Mouse (Mus musculus) lung, postnatal 36 days (tissue): ENCODE measurements around the gene Klhl10.

Experiments
- DNase-seq: peaks from one replicate; pipeline ENCODE4 v3.0.0; 2022; ENCODE audit warnings: mixed read lengths

Gene Klhl10

GRCm38 (mm10) chr11:100441797-100442196 lies at the start of gene Klhl10, which contains the start of gene Nt5c3b:
Klhl10 (plus strand) TSS chr11:100441917.
Nt5c3b (minus strand) TSS chr11:100441808.
- no peak for DNase-seq

DNA sequence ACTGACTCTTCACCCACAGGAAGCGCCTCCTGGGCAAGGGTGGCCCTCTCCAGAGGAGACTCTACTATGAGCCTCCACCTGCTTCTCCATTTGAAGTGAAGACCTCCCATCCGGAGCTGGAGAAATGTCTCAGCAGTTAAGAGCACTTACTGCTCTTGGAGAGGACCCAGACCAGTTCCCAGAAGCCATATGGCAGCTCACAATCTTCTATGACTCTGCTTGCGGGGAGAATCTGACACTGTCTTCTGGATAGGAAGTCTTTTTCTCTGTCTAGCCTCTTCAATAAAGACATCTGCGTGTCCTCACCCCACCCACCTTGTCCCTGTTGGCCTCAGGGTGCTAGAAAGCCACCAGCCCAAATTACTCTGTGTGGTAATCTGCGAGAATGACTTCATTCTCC lies 48.8 kb upstream of the Klhl10 start:
- DNase-seq, result no peak

DNA sequence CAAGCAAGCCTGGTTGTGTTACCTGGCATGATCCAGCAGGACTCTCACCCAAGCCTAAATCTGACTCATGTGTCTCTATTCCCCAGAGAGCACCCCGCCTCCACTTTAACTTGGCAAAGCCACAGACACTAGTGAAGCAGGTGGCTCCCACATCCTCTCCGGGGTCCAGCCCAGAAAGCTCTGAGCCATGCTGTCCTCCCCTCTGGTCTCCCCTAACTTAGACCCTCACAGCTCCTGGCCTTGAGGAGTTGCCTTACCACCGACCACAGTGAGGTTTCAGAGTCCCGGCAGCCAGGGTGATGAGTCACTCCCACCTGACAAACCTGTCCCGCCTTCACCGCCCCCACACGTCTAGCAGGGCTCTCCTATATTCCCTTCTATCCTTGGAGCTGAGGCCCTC lies 48.0 kb upstream of the Klhl10 start:
- no peak for DNase-seq

DNA sequence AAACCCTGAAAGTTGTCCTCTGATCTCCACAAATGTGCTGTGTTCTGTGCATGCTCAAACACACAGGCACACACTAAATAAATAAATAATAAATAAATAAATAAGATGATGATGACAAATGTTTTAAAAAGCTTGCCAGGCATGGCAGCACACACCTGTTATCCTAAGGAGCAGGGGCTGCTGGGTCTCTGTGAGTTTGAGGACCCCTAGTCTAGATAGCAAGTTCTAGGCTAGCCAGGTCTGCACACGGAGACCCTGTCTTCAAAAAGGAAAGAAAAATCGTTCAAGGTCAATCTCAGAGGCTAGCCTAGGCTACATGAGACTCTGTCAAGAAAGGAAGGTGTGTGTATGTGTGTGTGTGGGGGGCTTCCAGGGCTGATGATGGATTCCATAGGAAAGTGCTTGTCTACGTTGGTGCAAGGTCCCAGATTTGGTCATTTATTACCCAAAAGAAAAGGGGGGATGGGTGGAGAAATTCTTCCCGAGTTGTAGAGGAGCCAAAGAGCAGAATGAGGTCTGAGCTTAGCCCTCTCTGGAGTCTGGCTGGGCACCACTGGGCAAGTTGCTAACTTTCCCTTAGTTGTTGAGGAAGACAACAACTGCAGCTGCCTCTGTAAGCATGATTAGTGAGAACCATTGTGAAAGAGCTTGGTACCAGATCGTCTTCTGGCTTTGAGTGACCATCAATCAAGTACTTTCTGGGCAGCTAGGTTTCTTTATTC lies 47.2 kb upstream of the Klhl10 start:
- no peak for DNase-seq

- DNase-seq, result peak; percentile 88
Observed at GRCm38 (mm10) chr11:100395200-100395599, 46.5 kb upstream of the Klhl10 start.

- DNase-seq, result peak; percentile 70
Observed at GRCm38 (mm10) chr11:100395861-100396631, 45.7 kb upstream of the Klhl10 start.

DNA sequence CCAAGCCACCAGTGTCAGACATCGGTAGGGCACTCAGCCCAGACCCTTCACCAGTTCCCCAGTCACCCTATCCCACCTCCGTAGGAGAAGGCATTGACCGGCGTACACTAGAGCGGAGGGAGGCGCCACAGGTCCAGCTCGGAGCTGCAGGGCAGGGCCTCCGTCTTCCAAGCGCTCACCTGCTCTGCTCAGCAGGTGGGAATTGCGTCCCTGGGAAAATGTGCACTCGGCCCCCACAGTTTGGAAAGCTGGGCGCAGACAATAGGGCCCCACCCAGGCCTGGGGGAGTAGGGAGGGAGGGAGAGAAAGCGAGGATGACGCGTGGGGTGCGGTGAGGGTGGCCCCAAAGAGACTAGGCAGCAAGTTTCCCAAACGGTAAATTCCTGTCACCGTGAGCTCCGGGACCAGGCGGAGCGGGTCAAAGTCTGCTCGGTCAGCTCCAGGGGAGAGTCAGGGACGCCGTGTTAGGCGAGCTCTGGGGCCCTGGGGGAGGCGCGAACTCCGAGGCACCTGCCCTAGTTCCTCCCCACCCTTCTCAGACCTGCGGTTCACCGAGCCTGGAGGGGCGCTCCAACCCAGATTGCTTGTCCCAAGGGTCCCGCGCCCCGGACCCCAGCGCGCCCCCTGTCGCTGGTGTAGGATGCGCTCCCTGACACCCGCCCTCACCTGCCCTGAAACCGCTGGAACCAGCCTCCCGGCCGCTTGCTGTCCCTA lies 44.7 kb upstream of the Klhl10 start:
- peak; percentile 67 for DNase-seq

- DNase-seq, result peak; percentile 100
Observed at GRCm38 (mm10) chr11:100397600-100398389, 43.9 kb upstream of the Klhl10 start, which contains the start of gene Jup. Jup (minus strand) TSS chr11:100397763.

- DNase-seq, result no peak
Observed at GRCm38 (mm10) chr11:100398517-100398916, 43.2 kb upstream of the Klhl10 start.

GRCm38 (mm10) chr11:100399320-100399719 lies 42.4 kb upstream of the Klhl10 start:
- peak; percentile 84 for DNase-seq

- no peak for DNase-seq
Observed at GRCm38 (mm10) chr11:100399727-100400538, 41.8 kb upstream of the Klhl10 start.

DNA sequence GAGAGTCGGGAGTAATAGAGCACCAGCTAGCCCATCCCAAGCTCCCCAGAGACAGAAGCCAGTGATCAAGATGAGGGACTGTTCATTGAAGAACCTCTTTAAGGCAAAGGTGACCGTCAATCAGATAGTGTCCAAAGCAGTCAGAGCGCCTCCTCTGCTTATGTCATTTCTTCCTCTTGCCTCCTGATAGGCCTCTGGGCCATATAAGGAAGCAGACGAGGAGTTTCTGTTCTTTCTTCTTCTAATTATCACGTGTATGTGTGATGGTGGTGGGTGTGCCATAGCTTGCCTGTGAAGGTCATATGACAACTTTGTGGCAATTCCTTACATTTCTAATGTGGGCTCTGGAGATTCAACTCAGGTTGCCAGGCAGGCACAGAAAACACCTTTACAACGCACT lies 40.9 kb upstream of the Klhl10 start:
- DNase-seq, result no peak

DNA sequence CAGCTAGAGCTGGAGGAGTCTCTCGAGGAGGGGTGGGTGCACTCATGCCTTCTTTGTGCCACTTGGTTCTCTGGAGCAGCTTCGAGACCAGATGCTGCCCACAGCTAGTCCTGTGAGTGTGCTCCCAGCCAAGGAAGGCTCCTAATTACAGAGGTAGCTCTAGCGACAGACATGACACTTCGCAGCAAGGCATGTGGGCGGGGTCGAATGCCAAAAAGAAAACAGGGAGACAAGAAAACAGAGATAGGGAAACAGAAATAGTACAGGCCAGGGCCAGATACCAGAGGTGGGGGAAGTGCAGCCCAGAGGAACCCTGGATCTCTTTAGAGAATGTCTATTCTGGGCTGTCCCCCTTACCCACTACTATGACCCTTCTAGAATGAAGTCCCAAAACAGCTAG lies 39.5 kb upstream of the Klhl10 start:
- no peak for DNase-seq

DNA sequence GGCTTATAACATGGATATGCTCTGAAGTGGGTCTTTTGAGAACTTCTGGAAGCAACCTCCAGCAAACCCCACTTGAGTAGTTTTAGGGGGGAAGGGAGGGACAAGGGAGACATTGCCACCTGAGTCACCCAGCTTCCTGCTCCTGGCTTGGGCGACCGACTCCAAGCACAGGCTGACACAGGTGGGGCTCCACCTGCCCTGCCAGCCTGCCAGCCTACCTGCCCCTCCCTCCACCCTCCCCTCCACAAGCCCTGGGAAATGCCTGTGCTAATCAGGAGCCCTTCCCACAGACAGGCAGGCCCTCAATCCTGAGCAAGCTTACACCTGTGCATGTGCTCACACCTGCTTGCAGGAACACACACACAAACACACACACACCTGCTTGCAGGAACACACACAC lies 39.0 kb upstream of the Klhl10 start:
- DNase-seq, result peak; percentile 72

- DNase-seq, result peak; percentile 43
Observed at GRCm38 (mm10) chr11:100403445-100404134, 38.1 kb upstream of the Klhl10 start.

GRCm38 (mm10) chr11:100404456-100405074 lies 37.2 kb upstream of the Klhl10 start:
- no peak for DNase-seq

GRCm38 (mm10) chr11:100406273-100406672 lies 35.4 kb upstream of the Klhl10 start:
- peak; percentile 42 for DNase-seq

- DNase-seq, result no peak
Observed at GRCm38 (mm10) chr11:100406995-100407705, 34.6 kb upstream of the Klhl10 start.

DNA sequence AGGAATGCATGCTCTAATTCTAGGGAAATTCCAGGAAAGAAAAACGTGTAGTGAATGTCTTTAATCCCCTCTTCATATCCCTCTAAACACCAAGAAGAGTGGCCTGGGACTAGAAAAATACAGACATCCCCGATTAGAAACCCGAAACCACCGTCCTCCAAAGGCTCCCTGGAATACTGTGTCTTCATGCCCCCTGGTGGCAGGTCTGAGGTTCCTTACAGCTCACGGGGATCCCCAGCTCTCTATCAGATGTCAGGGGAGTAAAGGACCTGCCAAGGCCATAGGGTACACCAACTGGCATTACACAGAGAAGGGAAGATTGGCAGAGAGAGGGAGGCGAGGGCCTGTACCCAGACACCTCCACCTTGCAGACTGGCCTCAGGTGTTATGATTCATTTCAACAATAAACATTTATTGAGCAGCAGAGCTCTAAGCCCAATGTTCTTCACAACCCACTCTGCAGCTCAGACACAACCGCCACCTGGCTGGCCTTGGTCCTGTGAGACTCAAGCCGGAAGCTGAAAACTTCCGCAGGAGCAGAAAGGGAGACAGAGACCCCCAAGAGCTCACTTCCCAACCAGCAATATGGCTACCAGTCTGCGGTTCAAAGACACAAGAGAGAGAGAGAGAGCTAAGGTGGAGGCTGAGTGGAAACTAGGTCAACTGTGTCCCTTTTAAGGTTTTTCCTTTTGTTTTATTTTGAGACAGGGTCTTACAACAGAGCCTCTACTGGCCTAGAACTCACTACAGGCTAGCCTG lies 33.5 kb upstream of the Klhl10 start:
- peak; percentile 91 for DNase-seq
